Mouse (Mus musculus) bone marrow macrophage, adult 2 months (primary cell): Measurements from ENCODE around the gene Acsl3.

Experiments used
- CTCF ChIP-seq: IDR thresholded peaks from 2 replicates; pipeline ENCODE4 v1.5.1; 2012; ENCODE audit warnings: low read depth, mild to moderate bottlenecking, low read length, moderate library complexity
- POLR2A ChIP-seq: IDR thresholded peaks from 2 replicates; pipeline ENCODE4 v1.6.1; 2012; ENCODE audit warnings: mild to moderate bottlenecking, low read depth, low read length, borderline replicate concordance

GRCm38 (mm10) chr1:78682291-78682690 is 24.7 kb downstream of the Acsl3 start:
- TF ChIP-seq CTCF (no peak), POLR2A (no peak)
